Mouse (Mus musculus): ENCODE data around the gene Naa38.
"Not testable (repeated sequence)": the region's sequence is repeated elsewhere in the genome, so short reads cannot be mapped to it uniquely, and the experiment has no call there.

The Naa38 gene

DNA sequence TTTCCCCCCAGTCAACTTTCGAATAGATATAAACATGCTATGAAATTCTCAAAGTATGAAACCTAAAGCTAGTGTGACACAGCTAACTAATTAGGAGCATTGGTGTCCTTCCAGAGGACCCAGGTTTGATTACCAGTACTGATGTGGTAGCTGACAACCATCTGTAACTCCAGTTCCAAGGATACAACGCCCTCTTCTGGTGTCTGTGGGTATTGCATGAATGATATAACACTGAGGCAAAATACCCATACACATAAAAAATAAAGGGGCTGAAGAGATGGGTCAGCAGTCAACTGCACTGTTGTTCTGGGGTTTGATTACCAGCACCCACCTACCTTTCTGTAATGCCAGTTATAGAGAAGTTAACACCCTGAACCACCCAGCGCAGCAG lies 22.5 kb upstream of the Naa38 start:
- no peak for DNase-seq (ENCODE audit: extremely low read depth, insufficient read length, low spot score)

DNA sequence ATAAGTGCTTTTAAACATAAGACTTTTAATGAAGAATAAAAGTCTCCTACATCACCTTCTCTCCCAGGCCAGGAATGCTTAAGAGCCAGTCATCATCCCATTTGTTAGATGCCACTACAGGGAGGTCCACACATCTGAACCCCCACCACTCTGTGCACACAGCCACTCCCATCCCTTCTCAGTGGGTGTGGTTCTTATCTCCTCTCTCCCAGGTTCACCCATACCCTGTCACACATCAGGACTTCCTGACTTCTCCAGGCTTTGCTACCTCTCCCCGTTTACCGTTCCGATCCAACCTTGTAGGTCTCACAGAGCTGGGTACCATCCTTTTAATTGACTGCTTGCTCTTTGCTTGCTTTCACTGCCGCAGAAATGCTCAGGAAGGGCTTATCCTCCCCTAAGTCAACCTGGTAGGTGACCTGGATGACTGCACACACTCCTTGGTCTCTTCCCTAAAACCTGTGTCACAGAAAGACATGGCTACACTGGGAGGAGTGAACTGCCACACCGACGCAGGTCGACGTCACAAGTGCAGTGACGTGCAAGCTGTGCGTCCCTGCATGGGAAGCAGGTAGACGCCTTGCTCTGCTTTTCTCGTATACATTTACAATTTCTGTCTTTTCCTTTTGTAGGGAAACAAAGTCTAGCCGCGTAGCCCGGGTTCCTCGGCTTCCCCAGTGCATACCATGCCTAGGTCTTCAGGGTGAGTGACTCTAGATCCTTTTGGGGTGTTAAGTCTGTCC lies 21.9 kb upstream of the Naa38 start:
- no peak for DNase-seq (ENCODE audit: extremely low read depth, insufficient read length, low spot score)

DNA sequence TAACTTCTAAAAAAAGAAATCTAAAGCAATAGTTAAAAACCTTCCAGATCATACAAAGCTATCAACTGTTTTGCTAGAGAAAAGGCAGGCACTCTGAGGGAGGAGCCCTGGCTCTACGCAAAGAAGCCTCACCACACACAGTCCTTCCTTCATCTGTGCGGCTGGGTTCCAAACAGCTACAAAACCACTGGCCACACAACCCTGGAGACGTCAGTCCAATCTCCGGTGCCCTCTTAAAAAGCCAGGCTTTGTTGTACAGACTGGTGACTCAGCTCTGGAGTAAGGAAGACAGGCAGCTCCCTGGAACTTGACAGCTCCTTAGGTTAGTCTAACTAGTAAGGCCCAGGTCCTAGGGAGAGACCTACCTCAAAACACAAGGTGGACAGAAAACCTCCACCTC lies 19.6 kb upstream of the Naa38 start:
- peak; percentile 71 for DNase-seq (ENCODE audit: extremely low read depth, insufficient read length, low spot score)

DNA sequence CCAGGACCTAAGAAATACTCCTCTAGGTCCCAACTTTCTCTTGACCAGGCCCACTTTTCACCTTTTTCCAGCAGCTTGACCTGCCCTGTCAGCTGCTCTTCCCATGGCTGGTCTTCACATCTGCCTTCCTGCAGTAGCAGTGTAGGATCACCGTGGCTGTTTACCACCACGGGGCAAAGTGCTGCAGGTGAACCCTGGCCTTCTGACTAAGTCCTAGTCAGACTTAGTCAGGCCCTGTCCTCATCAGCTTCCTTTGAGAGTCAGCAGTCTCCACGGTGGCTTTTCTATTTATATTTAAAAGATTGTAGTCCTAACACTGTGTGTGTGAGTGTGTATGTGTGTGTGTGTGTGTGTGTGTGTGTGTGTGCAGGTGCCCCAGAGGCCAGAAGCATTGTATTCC lies 17.5 kb upstream of the Naa38 start:
- DNase-seq (ENCODE audit: extremely low read depth, insufficient read length, low spot score): no peak

DNA sequence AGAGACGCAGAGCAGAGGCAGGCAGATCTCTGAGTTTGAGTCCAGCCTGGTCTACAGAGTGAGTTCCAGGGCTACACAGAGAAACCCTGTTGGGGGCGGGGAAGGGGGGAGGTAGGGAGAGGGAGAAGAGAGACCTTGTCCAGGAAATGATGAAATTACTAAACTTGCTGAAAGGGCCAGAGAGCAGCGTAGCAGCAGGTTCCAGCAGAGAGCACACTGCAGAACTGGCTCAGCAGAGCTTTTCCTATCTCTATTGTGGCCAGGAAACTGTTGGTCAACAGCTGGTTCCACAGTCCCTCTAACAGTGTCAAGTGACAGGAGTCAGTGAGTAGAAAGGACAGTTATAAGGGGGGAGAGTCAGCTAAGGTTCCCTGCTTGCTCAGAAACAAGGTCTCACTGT lies 15.7 kb upstream of the Naa38 start:
- DNase-seq (ENCODE audit: extremely low read depth, insufficient read length, low spot score): no peak

DNA sequence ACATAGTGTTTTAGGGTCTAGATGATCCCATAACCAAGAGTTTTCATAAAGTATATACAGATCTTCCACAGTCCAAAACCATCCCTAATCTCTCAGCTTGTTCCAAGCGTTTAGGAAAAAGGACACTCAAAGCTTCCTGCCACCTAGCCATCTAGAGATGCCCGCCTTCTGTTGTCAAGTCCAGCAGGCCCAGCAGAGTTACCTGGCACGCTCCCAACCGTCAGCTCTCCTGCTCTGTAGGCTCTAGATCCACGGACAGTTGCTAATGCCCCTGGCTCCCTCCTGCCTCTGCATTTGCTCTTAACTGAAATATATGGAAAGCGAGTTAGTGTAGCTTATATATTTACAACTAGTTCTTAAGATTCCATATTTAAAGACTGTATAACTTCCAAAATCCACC lies 13.9 kb upstream of the Naa38 start:
- no peak for DNase-seq (ENCODE audit: extremely low read depth, insufficient read length, low spot score)

DNA sequence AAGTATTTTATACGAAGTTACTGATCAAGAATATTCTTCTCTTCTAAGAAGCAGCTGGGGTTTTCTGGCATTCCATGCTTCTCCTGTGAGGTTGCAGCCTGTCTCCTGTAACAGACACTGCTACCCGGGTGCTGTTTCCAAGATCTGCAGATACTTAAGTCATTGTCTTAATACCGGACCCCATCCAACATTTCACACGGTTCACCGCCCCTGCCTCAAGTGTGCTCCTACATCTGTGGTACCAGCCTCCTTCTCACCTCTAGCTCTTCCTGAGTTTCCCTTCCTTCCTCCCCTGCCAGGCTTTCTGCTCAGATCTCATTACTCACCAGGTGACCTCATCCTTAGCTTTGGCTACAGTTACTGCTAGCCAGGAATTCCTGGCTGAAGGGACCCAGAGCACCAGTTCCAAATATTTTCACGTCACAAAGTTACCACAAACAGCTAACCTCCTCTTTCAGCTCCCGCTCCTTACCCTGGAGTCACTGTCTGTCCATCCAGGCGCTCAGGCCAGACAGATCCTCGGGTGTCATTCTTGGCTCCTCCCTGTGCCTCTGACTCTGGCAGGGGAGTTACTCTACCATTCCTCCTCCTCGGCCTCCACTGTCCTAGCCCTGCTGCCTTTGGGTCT lies 12.7 kb upstream of the Naa38 start:
- peak; percentile 77 for DNase-seq (ENCODE audit: extremely low read depth, insufficient read length, low spot score)

DNA sequence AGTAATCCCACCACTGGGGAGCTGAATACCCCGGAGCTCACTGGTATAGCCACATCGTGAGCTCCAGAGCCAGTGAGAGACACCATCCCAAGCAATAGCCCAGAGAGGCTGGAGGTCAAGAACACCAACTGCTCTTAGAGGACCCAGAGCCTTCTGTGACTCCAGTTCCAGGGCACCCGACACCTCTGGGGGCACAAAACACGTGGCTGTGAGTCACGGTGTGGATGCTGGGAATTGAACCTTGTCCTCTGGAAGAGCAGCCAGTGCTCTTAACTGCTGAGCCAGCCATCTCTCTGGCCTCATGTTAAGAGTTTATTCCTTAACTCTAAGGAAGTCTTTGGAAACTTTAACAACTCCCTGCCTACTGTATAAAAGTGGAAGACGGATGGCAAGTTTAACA lies 10.3 kb upstream of the Naa38 start:
- no peak for DNase-seq (ENCODE audit: extremely low read depth, insufficient read length, low spot score)

DNA sequence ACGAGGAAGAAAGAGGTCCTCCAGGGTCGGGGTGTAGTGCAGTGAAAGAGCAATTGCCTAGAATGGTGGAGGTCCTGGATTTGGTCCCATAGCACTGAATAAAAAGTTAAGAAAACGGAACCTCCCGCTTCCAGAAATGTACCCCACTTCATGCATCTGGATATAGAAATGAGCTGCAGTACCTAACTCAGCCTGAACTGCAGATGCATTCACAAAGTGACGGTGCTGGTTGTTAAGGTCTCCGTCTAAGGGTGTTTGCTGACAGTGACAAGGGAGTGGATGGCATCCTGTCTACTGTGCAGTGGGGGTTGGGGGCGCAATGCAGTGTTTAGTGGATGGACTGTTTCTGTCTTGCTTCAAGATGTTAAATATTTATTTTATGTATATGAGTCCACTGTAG lies 8.5 kb upstream of the Naa38 start:
- no peak for DNase-seq (ENCODE audit: extremely low read depth, insufficient read length, low spot score)

DNA sequence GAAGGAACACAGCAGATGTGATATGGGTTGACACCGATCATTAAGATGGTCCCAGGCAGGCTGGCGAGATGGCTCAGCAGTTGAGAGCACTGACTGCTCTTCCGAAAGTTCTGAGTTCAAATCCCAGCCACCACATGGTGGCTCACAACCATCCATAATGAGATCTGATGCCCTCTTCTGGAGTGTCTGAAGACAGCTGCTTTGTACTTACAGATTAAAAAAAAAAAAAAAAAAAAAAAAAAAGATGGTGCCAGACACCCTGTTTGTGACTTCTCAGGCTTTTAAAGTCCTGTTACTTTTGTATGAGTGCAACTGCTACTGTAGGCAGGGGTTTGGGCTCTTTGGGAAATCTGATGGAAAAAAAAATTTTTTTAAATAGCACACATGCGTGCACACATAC lies 6.6 kb upstream of the Naa38 start:
- DNase-seq (ENCODE audit: extremely low read depth, insufficient read length, low spot score): no peak

DNA sequence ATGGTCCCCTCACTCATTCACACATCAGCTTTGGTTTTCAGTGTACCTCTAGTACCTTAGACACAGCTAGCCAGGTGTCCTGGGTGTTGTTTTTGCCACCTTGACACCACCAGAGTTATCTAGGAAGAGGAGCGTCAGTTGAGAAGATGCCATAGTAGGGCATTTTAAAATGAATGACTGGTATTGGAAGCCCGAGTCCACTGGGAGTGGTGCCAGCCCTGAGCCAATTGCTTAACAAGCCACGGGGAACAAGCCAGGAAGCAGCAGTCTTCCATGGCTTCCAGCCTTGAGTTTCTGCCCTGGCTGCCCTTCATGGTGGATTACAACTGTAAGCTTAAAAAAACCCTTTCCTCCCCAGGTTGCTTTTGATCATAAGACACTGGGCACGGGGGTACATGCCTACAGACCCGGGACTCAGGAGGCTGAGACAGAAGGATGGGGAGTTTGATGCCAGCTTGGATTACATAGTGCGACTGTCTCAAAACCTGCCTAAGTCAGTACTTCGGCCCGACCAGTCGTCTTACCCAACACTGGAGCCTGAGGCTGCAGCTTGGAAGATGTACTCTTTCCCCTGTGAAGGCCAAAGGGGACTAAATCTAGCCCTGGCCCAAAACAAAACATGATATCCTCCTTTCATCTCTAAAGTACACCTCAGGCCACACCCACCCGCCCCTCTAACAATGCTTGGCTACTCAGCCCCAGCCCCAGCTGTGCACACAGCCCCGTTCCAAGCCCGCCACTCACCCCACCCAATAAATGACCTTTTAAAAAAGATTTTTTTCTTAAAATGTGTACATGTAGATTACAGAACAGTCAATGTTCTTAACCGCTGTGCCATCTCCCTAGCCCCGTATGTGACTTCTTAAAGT lies 5.5 kb upstream of the Naa38 start:
- no peak for DNase-seq (ENCODE audit: extremely low read depth, insufficient read length, low spot score)

DNA sequence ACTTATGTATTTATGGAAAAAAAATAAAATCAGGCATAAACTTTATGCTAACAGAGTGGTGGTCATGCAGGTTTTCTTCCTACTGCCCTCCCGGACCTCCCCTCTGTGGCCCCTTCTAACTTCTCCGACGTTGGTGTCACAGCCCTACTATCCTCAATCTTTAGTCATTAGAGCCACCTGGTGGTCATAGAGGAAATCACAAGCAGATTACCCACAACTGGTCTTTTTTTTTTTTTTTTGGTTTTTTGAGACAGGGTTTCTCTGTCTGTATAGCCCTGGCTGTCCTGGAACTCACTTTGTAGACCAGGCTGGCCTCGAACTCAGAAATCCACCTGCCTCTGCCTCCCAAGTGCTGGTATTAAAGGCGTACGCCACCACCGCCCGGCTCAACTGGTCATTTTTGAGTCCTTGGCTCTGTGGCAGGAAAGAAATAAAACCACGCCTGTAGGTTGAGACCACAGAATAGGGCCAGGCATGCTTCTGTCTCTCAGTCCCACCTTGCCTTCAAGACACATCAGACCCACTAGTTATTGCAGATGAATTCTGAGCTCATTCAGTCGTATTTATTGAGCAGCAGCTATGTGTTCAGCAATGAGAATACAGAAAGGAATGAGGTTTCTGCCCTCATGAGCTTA lies 4.8 kb upstream of the Naa38 start:
- DNase-seq (ENCODE audit: extremely low read depth, insufficient read length, low spot score): no peak

DNA sequence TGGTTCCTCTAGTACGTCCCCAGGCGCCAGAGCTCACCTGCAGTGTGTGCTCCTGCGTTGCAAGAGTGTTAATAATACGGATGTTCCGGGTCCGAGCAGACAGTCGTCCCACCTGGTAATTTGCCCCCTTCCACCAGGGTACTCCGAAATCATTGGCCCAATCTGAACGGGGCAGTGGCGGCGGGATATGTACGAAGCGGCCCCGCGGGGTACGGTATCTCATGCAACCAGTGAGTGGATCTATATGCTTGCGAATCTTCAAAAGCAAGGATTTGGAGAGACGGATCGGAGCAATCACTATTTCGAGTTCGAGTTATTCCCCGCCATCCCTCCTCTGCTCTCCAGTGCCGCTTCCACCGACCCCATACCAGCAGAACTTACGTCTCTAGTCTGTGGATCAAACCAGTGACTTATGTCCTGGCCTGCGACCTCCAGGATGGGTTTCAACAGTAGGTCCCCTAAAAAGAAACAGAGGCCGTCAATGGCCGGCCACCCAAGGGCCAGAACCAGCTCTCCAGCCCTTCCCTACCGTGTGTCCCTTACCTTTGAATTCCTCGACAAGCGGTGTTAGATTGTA lies 608 bp upstream of the Naa38 start:
- not testable (repeated sequence) for DNase-seq (ENCODE audit: extremely low read depth, insufficient read length, low spot score)

DNA sequence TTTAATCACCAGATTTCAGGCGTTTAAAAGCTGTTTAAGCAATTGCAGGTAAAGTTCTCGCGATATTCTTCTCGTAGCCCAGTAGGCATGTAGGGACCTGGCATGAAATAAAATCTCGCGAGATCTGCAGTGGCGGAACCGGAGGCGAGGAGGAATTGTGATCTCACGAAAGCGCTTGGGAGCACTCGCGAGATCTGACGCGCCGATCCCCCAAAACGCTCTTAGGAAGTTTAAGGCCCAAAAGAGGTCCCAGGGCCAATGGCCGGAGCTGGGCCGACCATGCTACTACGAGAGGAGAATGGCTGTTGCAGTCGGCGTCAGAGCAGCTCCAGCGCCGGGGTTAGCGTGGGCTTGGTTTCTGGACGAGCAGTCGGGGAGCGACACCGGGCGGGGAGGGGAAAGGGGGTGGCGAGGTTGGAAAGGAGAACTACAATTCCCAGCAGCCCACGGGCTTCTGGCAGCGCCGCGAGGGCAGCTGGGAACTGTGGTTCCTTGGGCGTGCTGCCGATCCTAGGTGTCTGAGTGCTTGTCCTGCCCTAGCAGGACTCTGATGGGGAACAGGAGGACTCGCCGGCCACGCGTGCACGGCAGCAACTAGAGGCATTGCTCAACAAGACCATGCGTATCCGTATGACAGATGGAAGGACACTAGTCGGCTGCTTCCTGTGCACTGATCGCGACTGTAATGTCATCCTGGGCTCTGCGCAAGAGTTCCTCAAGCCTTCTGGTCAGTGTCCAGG lies 517 bp downstream of the Naa38 start:
- peak; percentile 98 for DNase-seq (ENCODE audit: extremely low read depth, insufficient read length, low spot score)

DNA sequence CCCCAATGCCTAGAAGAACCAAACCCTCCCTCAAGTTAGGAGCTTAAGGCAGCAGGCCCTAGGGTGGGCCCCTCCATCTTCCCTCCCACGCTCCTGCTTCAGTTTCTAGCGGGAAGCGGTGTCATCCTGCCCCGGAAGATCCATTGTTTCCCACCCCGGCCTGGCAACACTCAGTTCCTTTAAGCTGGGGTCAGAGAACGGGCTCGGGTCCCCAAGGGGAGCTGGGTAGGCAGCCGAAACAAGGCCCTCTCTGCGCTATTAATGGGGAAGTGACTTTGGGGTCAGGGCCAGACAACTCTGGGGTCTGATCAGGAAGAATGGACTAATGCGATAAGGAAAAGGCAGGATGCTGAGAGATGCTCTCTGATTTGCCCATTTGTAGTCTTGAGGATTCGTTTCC lies 1.5 kb downstream of the Naa38 start:
- DNase-seq (ENCODE audit: extremely low read depth, insufficient read length, low spot score): no peak

DNA sequence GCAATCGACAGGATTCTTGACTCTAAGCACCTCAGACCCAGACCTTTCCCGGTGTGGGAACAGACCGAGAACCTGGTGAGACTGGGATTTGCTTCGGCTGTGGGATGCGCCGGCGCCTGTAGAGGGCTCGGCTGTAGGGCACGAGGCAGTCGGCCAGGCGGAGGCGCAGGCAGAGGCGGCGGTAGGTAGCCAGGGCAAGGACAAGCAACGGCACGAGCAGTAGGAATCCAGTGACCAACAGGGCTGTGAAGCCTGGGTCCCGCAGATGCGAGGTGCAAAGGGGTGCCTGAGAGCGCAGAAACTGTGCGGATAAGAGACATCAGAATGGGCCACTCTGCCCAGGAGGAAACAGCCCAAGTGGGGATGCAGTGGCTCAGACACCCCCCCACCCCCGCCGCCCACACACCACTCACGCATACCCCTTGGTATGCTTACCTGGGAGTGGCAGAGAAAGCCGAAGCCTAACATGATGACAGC lies 2.3 kb downstream of the Naa38 start:
- DNase-seq (ENCODE audit: extremely low read depth, insufficient read length, low spot score): peak; percentile 34

DNA sequence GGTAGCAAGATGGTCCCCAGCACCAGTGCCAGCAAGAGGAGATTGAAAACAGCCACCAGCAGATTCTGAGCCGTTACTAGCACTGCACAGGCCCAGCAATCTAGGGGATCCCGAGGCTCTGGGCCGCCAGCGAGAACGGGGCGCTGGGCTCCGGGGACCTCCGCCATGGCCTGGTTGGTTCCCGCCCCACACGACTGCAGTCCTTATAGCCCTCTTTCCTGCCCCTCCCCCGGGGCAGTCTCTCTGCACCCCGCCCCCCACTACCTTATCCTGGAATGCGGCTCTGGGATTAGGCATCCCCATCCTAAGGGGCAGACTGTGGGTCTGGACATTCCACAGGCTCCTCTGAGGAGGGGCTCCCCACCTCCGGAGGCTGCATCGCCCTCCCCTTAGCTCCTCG lies 2.8 kb downstream of the Naa38 start, which contains the start of gene Tmem88:
Tmem88 (minus strand) TSS at position 176 of the 400 bp plus-strand sequence.
- no peak for DNase-seq (ENCODE audit: extremely low read depth, insufficient read length, low spot score)

DNA sequence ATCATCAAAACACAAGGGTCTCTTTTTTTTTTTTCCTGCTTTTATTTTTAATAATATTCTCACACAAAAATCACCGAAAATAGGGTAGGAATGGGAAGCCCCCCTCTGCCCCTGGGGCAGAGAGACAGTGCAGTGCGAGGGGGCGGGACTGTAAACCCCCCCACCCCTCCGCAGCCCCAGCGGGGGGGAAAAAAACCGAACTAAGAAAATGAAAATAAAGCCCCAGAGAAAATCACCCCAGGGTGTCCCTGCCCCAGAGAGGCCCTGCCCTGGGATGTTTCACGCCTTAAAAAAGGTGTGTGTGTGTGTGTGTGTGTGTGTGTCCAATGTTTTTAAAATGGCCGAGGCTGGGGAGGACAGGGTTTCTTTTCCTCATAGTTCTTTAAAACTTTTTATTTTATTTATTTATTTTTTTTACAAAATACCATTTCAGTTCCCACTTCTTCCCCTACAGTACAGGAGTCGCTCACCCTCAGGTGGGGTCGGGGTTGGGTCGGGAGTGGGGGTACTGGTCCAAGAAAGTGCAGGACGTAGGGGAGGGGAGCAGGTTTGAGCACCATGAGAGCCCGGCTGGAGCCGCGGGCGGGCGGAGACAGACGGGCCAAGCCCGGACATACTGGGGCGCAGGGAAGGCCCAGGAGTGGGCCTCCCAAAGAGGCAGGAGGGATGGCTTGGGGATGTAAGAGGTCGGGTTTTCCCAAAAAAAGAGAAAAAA lies 3.4 kb downstream of the Naa38 start:
- DNase-seq (ENCODE audit: extremely low read depth, insufficient read length, low spot score): no peak

All from 3134 (cell line).